Mouse (Mus musculus) hematopoietic stem cell, adult 5-6 weeks (primary cell): ENCODE data around the gene Ptpn9. TPM values are rescaled to one million over a fixed set of nuclear protein-coding genes. Genes with fewer than 3 reads are reported as not detected.
A peak's percentile ranks its signal among the peaks of the same experiment; 100 is the strongest.

Source experiments
- ATAC-seq, 2 experiments: fragments of 125-278 bp in 1 of 2; replicated peaks in 1 of 2; 2 replicates each; pipeline ENCODE4 v1.8.0; 2016 to 2017; ENCODE audit warnings: inconsistent platforms in 2 of 2, mild to moderate bottlenecking in 2 of 2, moderate number of reproducible peaks in 2 of 2, low read depth in 1 of 2, moderate TSS enrichment in 1 of 2; ENCODE audit not compliant: low FRiP score in 2 of 2, poor library complexity in 2 of 2, severe bottlenecking in 2 of 2, insufficient read depth in 1 of 2, low TSS enrichment in 1 of 2
- total RNA-seq: library from RNA; stranded (forward); fragments of 172-1452, 232-1000 nt; gene quantifications from 2 replicates; pipeline ENCODE4 v1.2.3, GENCODE M21; 2017

The Ptpn9 gene
- total RNA-seq, 1 experiment from 2014 or later, result 18.1 TPM

DNA sequence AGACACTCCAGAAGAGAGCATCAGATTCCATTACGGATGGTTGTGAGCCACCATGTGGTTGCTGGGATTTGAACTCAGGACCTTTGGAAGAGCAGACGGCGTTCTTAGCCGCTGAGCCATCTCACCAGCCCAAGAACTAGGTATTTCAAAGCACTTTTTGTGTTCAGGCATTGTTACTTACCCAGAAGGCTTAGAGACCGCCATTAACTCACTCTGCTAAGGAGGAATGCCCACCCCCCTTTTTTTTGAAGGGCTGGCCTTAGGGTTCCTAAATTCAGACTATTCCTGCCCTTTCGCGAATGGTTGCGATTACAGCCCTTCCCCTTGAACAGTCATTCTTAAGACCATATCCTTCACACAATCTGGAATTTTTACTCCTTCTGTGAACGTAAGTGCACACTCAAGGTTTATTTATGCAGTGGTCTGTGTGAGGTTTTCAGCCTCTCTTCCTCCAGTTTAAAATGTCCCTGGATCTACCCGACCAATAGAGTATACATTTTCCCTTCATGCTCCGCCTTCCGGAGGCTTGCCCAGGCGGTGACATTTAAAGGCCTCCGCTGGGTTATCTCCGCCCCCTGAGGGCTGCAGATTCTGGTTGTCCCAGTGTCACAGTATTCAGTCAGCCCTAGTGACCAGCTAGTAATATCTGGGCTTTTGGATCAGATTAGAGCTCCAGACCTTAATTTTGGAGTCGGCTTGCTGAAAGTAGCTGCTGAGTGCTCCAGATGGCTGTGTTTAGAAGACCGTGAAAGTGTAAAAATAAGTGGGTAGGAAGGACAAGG is 80.3 kb downstream of the Ptpn9 start:
- no peak for ATAC-seq

DNA sequence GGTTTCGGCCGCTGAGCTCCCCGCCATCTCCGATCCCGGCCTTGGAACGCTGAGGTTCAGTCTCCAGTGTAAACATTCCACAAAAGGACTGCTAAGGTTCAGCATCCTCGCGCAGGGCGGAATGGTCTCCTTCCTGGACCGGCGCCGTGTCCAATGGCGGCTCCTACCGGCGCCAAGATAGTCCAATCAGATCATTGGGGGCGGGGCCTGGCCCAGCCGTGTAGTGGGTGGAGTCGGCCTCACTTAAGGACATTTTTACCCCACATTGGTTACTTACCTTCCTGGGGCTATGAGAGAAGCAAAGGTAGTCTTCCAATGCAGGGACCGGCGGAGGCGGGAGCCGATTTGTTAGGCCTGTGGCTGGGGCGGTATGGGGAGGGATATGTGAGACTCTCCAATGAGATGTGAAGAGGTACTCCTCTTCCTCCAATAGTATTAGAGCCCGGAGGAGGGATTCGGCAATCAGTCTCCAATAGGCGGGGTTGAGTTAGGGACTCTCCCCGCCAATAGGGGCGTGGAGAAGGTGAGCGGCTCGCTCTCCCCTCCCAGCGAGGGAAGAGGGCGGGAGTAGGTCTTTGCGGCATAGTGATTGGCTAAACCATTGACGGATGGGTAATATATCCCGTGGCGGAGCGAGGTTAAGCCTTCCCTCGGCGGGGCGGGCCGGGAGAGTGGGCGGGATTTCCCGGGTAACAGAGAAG is 81.1 kb downstream of the Ptpn9 start:
- ATAC-seq, result peak; percentile 56 to 57

DNA sequence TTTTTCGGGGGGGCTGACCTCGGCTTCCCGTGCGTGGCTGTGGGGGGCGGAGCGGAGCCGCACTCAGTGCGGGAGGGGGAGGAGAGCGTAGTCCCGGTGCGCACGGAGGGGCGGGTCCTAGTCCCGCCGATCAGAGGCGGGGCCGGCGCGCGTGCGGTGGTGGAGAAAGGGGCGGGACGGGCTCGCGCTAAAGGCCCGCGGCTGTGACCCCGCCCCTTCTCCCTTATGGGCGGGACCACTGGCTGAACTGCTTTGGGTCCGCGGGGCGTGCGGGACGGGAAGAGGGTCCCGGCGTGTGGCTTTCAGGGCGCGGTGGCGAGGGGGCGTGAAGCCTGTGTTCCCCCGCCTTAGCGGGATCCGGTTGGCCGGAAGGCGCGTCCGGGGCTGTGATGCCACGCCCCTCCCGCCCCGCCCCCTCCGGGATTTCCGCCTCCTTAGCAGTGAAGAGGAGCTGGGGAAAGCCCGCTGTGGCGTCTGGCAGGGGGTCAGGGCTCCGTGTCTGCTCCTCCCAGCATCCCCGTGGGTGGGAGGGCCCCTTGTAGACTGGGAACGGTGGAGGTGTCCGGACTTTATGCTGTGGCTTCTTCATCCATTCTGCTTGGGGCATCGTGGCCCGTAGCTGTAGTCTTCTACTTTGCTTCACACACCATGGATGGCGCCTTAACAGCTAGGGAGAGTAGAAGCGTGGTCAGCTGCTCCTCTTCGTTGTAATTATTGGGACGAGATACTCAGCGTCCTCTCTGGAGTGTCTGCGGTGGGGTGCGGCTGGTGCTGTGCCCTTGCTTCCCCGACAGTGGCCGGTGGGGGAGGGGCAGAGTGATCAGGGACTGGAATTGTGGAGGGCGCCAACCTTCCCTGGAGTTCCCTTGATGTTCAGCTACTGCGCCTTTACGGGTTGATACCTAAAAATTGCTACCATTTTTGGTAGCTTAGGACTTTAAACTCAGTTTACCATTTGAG is 82.3 kb downstream of the Ptpn9 start:
- ATAC-seq, result peak in 1 of 2 experiments; percentile 9; a peak in 1 of 4 replicates

DNA sequence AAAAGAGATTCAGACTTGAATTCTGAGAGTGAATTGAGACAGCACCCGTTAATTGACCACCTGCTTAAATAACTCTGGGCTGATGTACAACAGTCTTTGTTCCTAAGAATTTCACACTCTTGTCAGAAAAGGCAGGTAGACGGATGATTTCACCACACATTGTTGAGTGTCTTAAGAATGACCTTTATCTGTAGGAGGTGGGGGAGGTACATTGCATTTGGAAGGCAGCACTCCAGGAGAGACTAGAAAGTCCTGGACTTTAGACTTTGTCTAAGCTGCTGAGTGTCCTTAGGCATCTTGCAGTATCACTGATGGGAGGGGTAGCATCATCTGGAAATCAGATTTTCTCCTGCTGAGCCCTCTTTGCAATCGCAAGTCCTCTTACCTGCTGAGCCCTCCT is 87.5 kb downstream of the Ptpn9 start:
- no peak for ATAC-seq

Other genes with a start within 250 kb of the Ptpn9 start
- not detected in 2 replicates for gene Lingo1, start 198.5 kb upstream of the Ptpn9 start, total RNA-seq
- not detected in 2 replicates for gene Odf3l1, start 130.2 kb upstream of the Ptpn9 start, total RNA-seq
- not detected in 2 replicates for gene Cspg4, start 129.9 kb upstream of the Ptpn9 start, total RNA-seq
- gene Snx33, start 66.6 kb upstream of the Ptpn9 start, total RNA-seq, result 10.6 and 12.8 TPM in 2 replicates
- 78.7 and 87.2 TPM in 2 replicates for gene Imp3, start 57.4 kb upstream of the Ptpn9 start, total RNA-seq
- gene Snupn, start 44.0 kb upstream of the Ptpn9 start, total RNA-seq, result 3.8 and 7.8 TPM in 2 replicates
- gene Sin3a, start 77.1 kb downstream of the Ptpn9 start, total RNA-seq, result 122 and 136 TPM in 2 replicates
- gene Man2c1, start 135.8 kb downstream of the Ptpn9 start, total RNA-seq, result 42.8 and 58.5 TPM in 2 replicates
- 4.1 and 5.8 TPM in 2 replicates for gene Neil1, start 153.4 kb downstream of the Ptpn9 start, total RNA-seq
- 50.9 and 121 TPM in 2 replicates for gene Commd4, start 163.4 kb downstream of the Ptpn9 start, total RNA-seq
- gene Trcg1, start 241.6 kb downstream of the Ptpn9 start, total RNA-seq, result not detected in 2 replicates